Mouse (Mus musculus): ENCODE data around the gene Pde4b.
"Not testable (repeated sequence)": the region's sequence is repeated elsewhere in the genome, so short reads cannot be mapped to it uniquely, and the experiment has no call there.

The Pde4b gene

GRCm38 (mm10) chr4:102480830-102481484 lies 393.6 kb downstream of the Pde4b start:
- peak; percentile 62 to 74 for DNase-seq

GRCm38 (mm10) chr4:102483354-102484018 lies 396.1 kb downstream of the Pde4b start:
- no peak for DNase-seq

- peak in 1 of 2 experiments; percentile 27 for DNase-seq
Measured at GRCm38 (mm10) chr4:102484738-102485137, 397.4 kb downstream of the Pde4b start.

- no peak for DNase-seq
Measured at GRCm38 (mm10) chr4:102486134-102486920, 399.0 kb downstream of the Pde4b start.

GRCm38 (mm10) chr4:102486921-102487240 lies 399.5 kb downstream of the Pde4b start:
- no peak for DNase-seq

- DNase-seq, result no peak
Measured at GRCm38 (mm10) chr4:102488000-102488399, 400.7 kb downstream of the Pde4b start.

- DNase-seq, result no peak
Measured at GRCm38 (mm10) chr4:102491468-102492123, 404.3 kb downstream of the Pde4b start.

GRCm38 (mm10) chr4:102492911-102493310 lies 405.6 kb downstream of the Pde4b start:
- no peak for DNase-seq

- no peak for DNase-seq
Measured at GRCm38 (mm10) chr4:102493342-102494128, 406.2 kb downstream of the Pde4b start.

GRCm38 (mm10) chr4:102494203-102494602 lies 406.9 kb downstream of the Pde4b start:
- not testable (repeated sequence) for DNase-seq

- DNase-seq, result no peak
Measured at GRCm38 (mm10) chr4:102495001-102495400, 407.7 kb downstream of the Pde4b start.

- peak; percentile 21 to 35 for DNase-seq
Measured at GRCm38 (mm10) chr4:102495474-102495873, 408.1 kb downstream of the Pde4b start.

- DNase-seq, result peak; percentile 24 to 44
Measured at GRCm38 (mm10) chr4:102496269-102497177, 409.2 kb downstream of the Pde4b start.

GRCm38 (mm10) chr4:102497221-102497620 lies 409.9 kb downstream of the Pde4b start:
- no peak for DNase-seq

GRCm38 (mm10) chr4:102498169-102498919 lies 411.0 kb downstream of the Pde4b start:
- DNase-seq, result no peak

- no peak for DNase-seq
Measured at GRCm38 (mm10) chr4:102498920-102499316, 411.6 kb downstream of the Pde4b start.

- no peak for DNase-seq
Measured at GRCm38 (mm10) chr4:102505714-102506113, 418.4 kb downstream of the Pde4b start.

- DNase-seq, result no peak
Measured at GRCm38 (mm10) chr4:102506376-102507280, 419.3 kb downstream of the Pde4b start.

- no peak for DNase-seq
Measured at GRCm38 (mm10) chr4:102507344-102507743, 420.0 kb downstream of the Pde4b start.

Data from cerebellum, postnatal 25 days (tissue).